Mouse (Mus musculus) CH12.LX (cell line): ENCODE data around the gene Kansl3. TPM values are rescaled to one million over a fixed set of nuclear protein-coding genes. Genes with fewer than 3 reads are reported as not detected.

Experiments used
- DNase-seq: peaks from one replicate; pipeline ENCODE4 v3.0.0-alpha.2; 2013; ENCODE audit errors: extremely low read depth
- H3K27ac ChIP-seq: 2 replicates; pipeline ENCODE4 v1.5.1; 2012; ENCODE audit warnings: low read depth, mild to moderate bottlenecking, control low read depth, moderate library complexity; ENCODE audit not compliant: insufficient read depth
- H3K27me3 ChIP-seq: replicated peaks from 2 replicates; pipeline ENCODE3; 2012; ENCODE audit warnings: inconsistent platforms
- H3K36me3 ChIP-seq, 2 experiments: replicated peaks in 1 of 2; 2 replicates each; pipeline versions ENCODE3 to v1.6.1; 2012; ENCODE audit warnings: inconsistent platforms in 1 of 2, low read length in 1 of 2, mild to moderate bottlenecking in 1 of 2, mixed read lengths in 1 of 2, moderate library complexity in 1 of 2; ENCODE audit not compliant: control insufficient read depth in 1 of 2, insufficient read depth in 1 of 2
- H3K4me1 ChIP-seq, 2 experiments: 2 replicates each; pipeline ENCODE4 v1.6.1; 2012; ENCODE audit warnings: inconsistent platforms in 1 of 2, moderate library complexity in 1 of 2; ENCODE audit not compliant: insufficient read depth in 2 of 2, control insufficient read depth in 1 of 2
- H3K4me2 ChIP-seq: 2 replicates; pipeline ENCODE4 v1.6.1; 2012; ENCODE audit warnings: low read depth, mild to moderate bottlenecking, control low read depth; ENCODE audit not compliant: poor library complexity, insufficient read depth, severe bottlenecking
- H3K4me3 ChIP-seq, 3 experiments: fragments of 150-350 bp in 1 of 3; sonication (generic) in 1 of 3; replicated peaks in 1 of 3; 2 replicates each; pipeline versions ENCODE3 to v1.5.1; 2011 to 2012; ENCODE audit warnings: low read depth in 2 of 3, low read length in 2 of 3, mild to moderate bottlenecking in 2 of 3, moderate library complexity in 2 of 3, control low read depth in 1 of 3, improper control_type of control experiment in 1 of 3, inconsistent platforms in 1 of 3, mixed read lengths in 1 of 3; ENCODE audit not compliant: poor library complexity in 1 of 3
- H3K79me2 ChIP-seq: replicated peaks from 2 replicates; pipeline ENCODE4 v1.6.1; 2012; ENCODE audit warnings: mild to moderate bottlenecking, moderate library complexity; ENCODE audit not compliant: control insufficient read depth, poor library complexity, insufficient read depth, severe bottlenecking; ENCODE audit errors: extremely low read depth
- H3K9ac ChIP-seq: 2 replicates; pipeline ENCODE4 v1.6.1; 2012; ENCODE audit warnings: low read depth, mild to moderate bottlenecking, control low read depth, moderate library complexity; ENCODE audit not compliant: insufficient read depth
- H3K9me3 ChIP-seq: replicated peaks from 2 replicates; pipeline ENCODE3; 2012; ENCODE audit warnings: low read length, inconsistent platforms, mixed read lengths
- E2F4 ChIP-seq: IDR thresholded peaks from 2 replicates; pipeline ENCODE4 v1.6.1; 2011; ENCODE audit warnings: low read depth, low read length, improper control_type of control experiment; ENCODE audit not compliant: insufficient replicate concordance
- ELF1 ChIP-seq: IDR thresholded peaks from 2 replicates; pipeline ENCODE4 v1.6.1; 2014; ENCODE audit warnings: low read depth, mild to moderate bottlenecking, inconsistent platforms, low read length, improper control_type of control experiment
- EP300 ChIP-seq: IDR thresholded peaks from 2 replicates; pipeline ENCODE4 v1.6.1; 2011; ENCODE audit warnings: low read length, improper control_type of control experiment
- ETS1 ChIP-seq: conservative IDR thresholded peaks from 2 replicates; pipeline ENCODE4 v1.6.1; 2012; ENCODE audit warnings: low read depth, mild to moderate bottlenecking, inconsistent platforms, low read length, improper control_type of control experiment, moderate library complexity
- GABPA ChIP-seq: IDR thresholded peaks from 2 replicates; pipeline ENCODE4 v1.6.1; 2012; ENCODE audit warnings: low read depth, low read length, improper control_type of control experiment, inconsistent platforms; ENCODE audit not compliant: insufficient replicate concordance
- HCFC1 ChIP-seq: IDR thresholded peaks from 2 replicates; pipeline ENCODE4 v1.6.1; 2012; ENCODE audit warnings: low read depth, mild to moderate bottlenecking, inconsistent platforms, low read length, improper control_type of control experiment
- JUN ChIP-seq: IDR thresholded peaks from 2 replicates; pipeline ENCODE4 v1.6.1; 2011; ENCODE audit warnings: low read depth, mild to moderate bottlenecking, low read length, improper control_type of control experiment, moderate library complexity; ENCODE audit not compliant: insufficient read depth
- JUND ChIP-seq: conservative IDR thresholded peaks from 2 replicates; pipeline ENCODE4 v1.6.1; 2011; ENCODE audit warnings: low read depth, low read length, improper control_type of control experiment
- MAFK ChIP-seq: IDR thresholded peaks from 2 replicates; pipeline ENCODE4 v1.6.1; 2011; ENCODE audit warnings: low read length, improper control_type of control experiment; ENCODE audit not compliant: insufficient replicate concordance
- MAX ChIP-seq: IDR thresholded peaks from 2 replicates; pipeline ENCODE4 v1.6.1; 2011; ENCODE audit warnings: low read length, improper control_type of control experiment
- MXI1 ChIP-seq: IDR thresholded peaks from 2 replicates; pipeline ENCODE4 v1.6.1; 2011; ENCODE audit warnings: mild to moderate bottlenecking, low read depth, low read length, improper control_type of control experiment
- MYC ChIP-seq: IDR thresholded peaks from 2 replicates; pipeline ENCODE4 v1.6.1; 2011; ENCODE audit warnings: low read depth, mild to moderate bottlenecking, improper control_type of control experiment, low read length
- NELFE ChIP-seq: IDR thresholded peaks from 2 replicates; pipeline ENCODE4 v1.6.1; 2011; ENCODE audit warnings: low read depth, low read length, improper control_type of control experiment
- NRF1 ChIP-seq: IDR thresholded peaks from 2 replicates; pipeline ENCODE4 v1.6.1; 2014; ENCODE audit warnings: low read depth, mild to moderate bottlenecking, inconsistent platforms, low read length, improper control_type of control experiment, moderate library complexity
- PAX5 ChIP-seq: IDR thresholded peaks from 2 replicates; pipeline ENCODE4 v1.6.1; 2012; ENCODE audit warnings: low read length, inconsistent platforms, mixed read lengths
- POLR2AphosphoS2 ChIP-seq: IDR thresholded peaks from 2 replicates; pipeline ENCODE4 v1.6.1; 2011; ENCODE audit warnings: low read depth, low read length, improper control_type of control experiment
- RCOR1 ChIP-seq: conservative IDR thresholded peaks from 2 replicates; pipeline ENCODE4 v1.6.1; 2012; ENCODE audit warnings: low read depth, mild to moderate bottlenecking, inconsistent platforms, low read length, improper control_type of control experiment
- SIN3A ChIP-seq: IDR thresholded peaks from 2 replicates; pipeline ENCODE4 v1.6.1; 2012; ENCODE audit warnings: low read length, improper control_type of control experiment, inconsistent platforms
- SMC3 ChIP-seq: IDR thresholded peaks from 2 replicates; pipeline ENCODE4 v1.6.1; 2011; ENCODE audit warnings: low read depth, low read length, improper control_type of control experiment
- TBP ChIP-seq: conservative IDR thresholded peaks from 2 replicates; pipeline ENCODE4 v1.6.1; 2011; ENCODE audit warnings: low read depth, low read length, improper control_type of control experiment
- TCF12 ChIP-seq: IDR thresholded peaks from 2 replicates; pipeline ENCODE4 v1.6.1; 2014; ENCODE audit warnings: low read depth, mild to moderate bottlenecking, inconsistent platforms, low read length, improper control_type of control experiment
- UBTF ChIP-seq: IDR thresholded peaks from 2 replicates; pipeline ENCODE4 v1.6.1; 2012; ENCODE audit warnings: low read depth, mild to moderate bottlenecking, inconsistent platforms, low read length, improper control_type of control experiment, moderate library complexity
- USF2 ChIP-seq: conservative IDR thresholded peaks from 2 replicates; pipeline ENCODE4 v1.6.1; 2011; ENCODE audit warnings: low read depth, low read length, improper control_type of control experiment
- ZC3H11A ChIP-seq: IDR thresholded peaks from 2 replicates; pipeline ENCODE4 v1.6.1; 2012; ENCODE audit warnings: low read depth, mild to moderate bottlenecking, inconsistent platforms, low read length, improper control_type of control experiment
- ZKSCAN1 ChIP-seq: IDR thresholded peaks from 2 replicates; pipeline ENCODE4 v1.6.1; 2012; ENCODE audit warnings: low read depth, inconsistent platforms, low read length, improper control_type of control experiment, borderline replicate concordance
- ZMIZ1 ChIP-seq: IDR thresholded peaks from 2 replicates; pipeline ENCODE4 v1.6.1; 2012; ENCODE audit warnings: low read depth, mild to moderate bottlenecking, inconsistent platforms, low read length, improper control_type of control experiment
- dilution Hi-C: fragments of 300-500 bp; cut with MboI; formaldehyde crosslinking; loops from 2 replicates; pipeline ENCODE4 v1.14.3; 2020; ENCODE audit warnings: low sequenced_read_pairs; ENCODE audit not compliant: extremely low pct_unique_long_range_greater_than_20kb, extremely low pct_ligation_motif_present
- in situ Hi-C: fragments of 300-500 bp; cut with MboI; formaldehyde crosslinking; loops from 3 replicates; pipeline ENCODE4 v1.14.3; 2019; ENCODE audit warnings: low sequenced_read_pairs, low pct_ligation_motif_present, low pct_unique_long_range_greater_than_20kb, mixed read lengths
- polyA plus RNA-seq: library from polyadenylated mRNA; unstranded; fragments of >175 nt; gene quantifications from 2 replicates; pipeline ENCODE4 v1.2.1, GENCODE M21; 2012; ENCODE audit warnings: low read depth; ENCODE audit not compliant: insufficient read length
- total RNA-seq, 2 experiments: library from RNA; depleted of rRNA; stranded (reverse); fragments of 300-350 nt in 1 of 2; fragments of >200 nt in 1 of 2; gene quantifications; 2 replicates each; pipeline ENCODE4 v1.2.3; 2012 to 2014

Gene Kansl3
- total and polyA plus RNA-seq, 3 experiments, result 14.3 to 21.2 (median 17.0) TPM

GRCm38 (mm10) chr1:36404531-36404930 lies 35.5 kb upstream of the Kansl3 start:
- dilution Hi-C loops, result no loop called here
- no peak for DNase-seq
- Histone ChIP-seq H3K4me2 (no peak overlapping the region), H3K9me3 (no peaks in the 10 kb centered on the region), H3K4me1 (no peaks in the 10 kb centered on the region), H3K27me3 (peaks cover 6% of the 10 kb centered on the region), H3K27ac (no peak overlapping the region), H3K4me3 (no peak overlapping the region), H3K36me3 (no peaks in the 10 kb centered on the region), H3K9ac (no peak overlapping the region), H3K79me2 (no peaks in the 10 kb centered on the region)
- in situ Hi-C loops, result no loop called here
- TF ChIP-seq NELFE (no peak), PAX5 (no peak), HCFC1 (no peak), RCOR1 (no peak), ZKSCAN1 (no peak), ZMIZ1 (no peak), ZC3H11A (no peak), USF2 (no peak), TBP (no peak), JUN (no peak), POLR2AphosphoS2 (no peak), SIN3A (no peak), TCF12 (no peak), E2F4 (no peak), JUND (no peak), UBTF (no peak), MYC (no peak), ETS1 (no peak), MAFK (no peak)

DNA sequence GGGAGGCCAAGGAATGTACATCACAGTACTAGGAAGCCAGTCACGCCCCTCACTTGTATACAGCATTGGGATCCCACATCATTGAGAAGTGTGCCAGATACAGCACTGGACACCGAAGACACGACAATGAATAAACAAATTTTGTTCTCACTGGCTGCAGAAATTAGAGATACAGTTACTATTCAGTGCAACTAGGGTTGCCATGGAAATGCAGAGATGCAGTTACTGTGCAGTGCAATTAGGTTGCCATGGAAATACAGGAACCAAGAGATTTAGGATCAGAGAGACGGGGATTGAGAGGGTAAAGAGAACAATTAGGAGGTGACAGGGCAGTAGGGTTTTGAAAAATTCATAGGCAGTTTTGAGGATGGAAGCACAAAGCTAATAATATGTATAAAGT lies 32.5 kb upstream of the Kansl3 start:
- H3K36me3 ChIP-seq, result no peaks in the 10 kb centered on the region
- dilution Hi-C loops, result no loop called here
- TF ChIP-seq NELFE (no peak), ELF1 (no peak), MXI1 (no peak), SMC3 (no peak), MAX (no peak), EP300 (no peak), JUND (no peak), GABPA (no peak), NRF1 (no peak)
- TF ChIP-seq, all 38 proteins: peak for 0
- H3K4me3 ChIP-seq, result no peak overlapping the region
- in situ Hi-C loops, result no loop called here
- no peak overlapping the region for H3K27ac ChIP-seq
- peaks cover 6% of the 10 kb centered on the region for H3K27me3 ChIP-seq
- no peak overlapping the region for H3K9ac ChIP-seq
- H3K9me3 ChIP-seq, result no peaks in the 10 kb centered on the region
- H3K79me2 ChIP-seq, result no peaks in the 10 kb centered on the region
- H3K4me1 ChIP-seq, result no peaks in the 10 kb centered on the region
- no peak overlapping the region for H3K4me2 ChIP-seq
- no peak for DNase-seq
